ENCODE assay signal across 24 mouse cellular contexts in the genomic region with DNA sequence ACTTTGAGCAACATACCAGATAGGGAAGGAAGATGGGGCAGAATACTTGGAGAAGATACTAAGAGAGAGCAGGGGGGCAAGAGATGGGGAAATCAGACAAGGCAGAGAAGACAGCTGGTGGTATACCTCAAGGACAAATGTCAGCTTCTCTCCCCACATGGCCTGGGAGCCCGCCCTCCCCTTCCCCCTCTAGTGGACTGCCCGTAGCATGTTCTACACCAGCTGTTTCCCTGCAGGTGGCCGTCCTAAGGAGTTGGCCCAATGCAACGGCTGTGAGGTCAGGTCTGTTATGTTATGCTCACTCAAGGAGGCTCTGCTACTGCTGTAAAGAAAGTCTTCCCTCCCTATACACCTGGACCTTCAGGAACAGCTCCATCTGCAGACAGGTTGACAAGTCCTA. TPM values are rescaled to one million over a fixed set of nuclear protein-coding genes. Genes with fewer than 3 reads are reported as not detected.
A peak's percentile ranks its signal among the peaks of the same experiment; 100 is the strongest.
DNase-seq lines count a peak whose midpoint lies in the region; ATAC-seq and TF ChIP-seq lines count a peak whose summit lies in the region.
"Had no signal": no experiment of that assay in that cellular context is flagged by ENCODE, and none has a peak within 500 bp of the region (broad histone marks: within the 10 kb centered on the region; RNA-seq: fewer than 3 reads in every experiment).

No protein-coding gene starts in this region.

- DNase-seq in cerebellum, adult 11-12 months: peak; percentile 45
- DNase-seq in cerebellum, adult 9-11 months: no peak
- DNase-seq in hindbrain, postnatal 0 days (ENCODE audit: low spot score): peak; percentile 21
- no peak for DNase-seq in lung, embryonic 14.5 days
- DNase-seq in lung, postnatal 14 days: no peak
- DNase-seq: adrenal gland, postnatal 25 days; gastrocnemius, postnatal 25 days; heart, adult 18-20 months; heart, postnatal 36 days; kidney, adult 8-10 months; kidney, postnatal 25 days; layer of hippocampus, postnatal 36 days; lung, adult 18-20 months; thymus, postnatal 25 days had no signal

- no peaks in the 10 kb centered on the region for H3K4me1 ChIP-seq in hindbrain, postnatal 0 days (ENCODE audit: insufficient read depth, low read length)
- peaks cover 5% of the 10 kb centered on the region; the same call in 1 of the 2 replicates for H3K4me1 ChIP-seq in hindbrain, embryonic 13.5 days (replicated peaks)
- H3K4me1 ChIP-seq in lung, embryonic 14.5 days (ENCODE audit: insufficient read depth): no peaks in the 10 kb centered on the region
- no peaks in the 10 kb centered on the region for H3K4me1 ChIP-seq in intestine, embryonic 16.5 days (ENCODE audit: control insufficient read depth, insufficient read depth, low read length)
- H3K4me1 ChIP-seq: embryonic facial prominence, embryonic 12.5 days; forebrain, embryonic 12.5 days; midbrain, embryonic 15.5 days; stomach, embryonic 15.5 days had no signal

- 28% methylated on average over 3 of the region's 4 CpGs for WGBS in hindbrain, postnatal 0 days
- WGBS in hindbrain, embryonic 13.5 days: 48% methylated on average over 4 of the region's 4 CpGs
- 38% methylated on average over 4 of the region's 4 CpGs for WGBS in lung, embryonic 14.5 days
- WGBS in intestine, embryonic 16.5 days: 45% methylated on average over 2 of the region's 4 CpGs

- no peak overlapping the region for H3K9ac ChIP-seq in hindbrain, postnatal 0 days (replicated peaks; ENCODE audit: low read length)
- no peak overlapping the region for H3K9ac ChIP-seq in hindbrain, embryonic 13.5 days
- no peak overlapping the region for H3K9ac ChIP-seq in lung, embryonic 14.5 days
- no peak overlapping the region for H3K9ac ChIP-seq in intestine, embryonic 16.5 days (ENCODE audit: low read depth, low read length)
- H3K9ac ChIP-seq: embryonic facial prominence, embryonic 12.5 days; forebrain, embryonic 12.5 days; heart, embryonic 15.5 days; hindbrain, embryonic 14.5 days; limb, embryonic 13.5 days; midbrain, embryonic 15.5 days; stomach, embryonic 15.5 days had no signal

- H3K36me3 ChIP-seq in hindbrain, postnatal 0 days (ENCODE audit: insufficient read depth, low read length): peaks cover 7% of the 10 kb centered on the region
- peaks cover 60% of the 10 kb centered on the region for H3K36me3 ChIP-seq in hindbrain, embryonic 13.5 days
- peaks cover 20% of the 10 kb centered on the region; the same call in 1 of the 2 replicates for H3K36me3 ChIP-seq in lung, embryonic 14.5 days (ENCODE audit: insufficient read depth)
- H3K36me3 ChIP-seq in intestine, embryonic 16.5 days (ENCODE audit: control insufficient read depth, insufficient read depth, low read length): no peaks in the 10 kb centered on the region

- no peaks in the 10 kb centered on the region for H3K9me3 ChIP-seq in hindbrain, postnatal 0 days (ENCODE audit: low read length)
- no peaks in the 10 kb centered on the region for H3K9me3 ChIP-seq in hindbrain, embryonic 13.5 days
- H3K9me3 ChIP-seq in lung, embryonic 14.5 days (ENCODE audit: low read depth, low read length): no peaks in the 10 kb centered on the region
- no peaks in the 10 kb centered on the region for H3K9me3 ChIP-seq in intestine, embryonic 16.5 days (ENCODE audit: control insufficient read depth, low read length)
- H3K9me3 ChIP-seq: embryonic facial prominence, embryonic 12.5 days; forebrain, embryonic 12.5 days; heart, embryonic 15.5 days; limb, embryonic 13.5 days; midbrain, embryonic 15.5 days; stomach, embryonic 15.5 days had no signal

- no peak overlapping the region for H3K4me3 ChIP-seq in hindbrain, postnatal 0 days (ENCODE audit: low read length)
- no peak overlapping the region for H3K4me3 ChIP-seq in hindbrain, embryonic 13.5 days
- H3K4me3 ChIP-seq in lung, embryonic 14.5 days (ENCODE audit: low read depth, low read length): no peak overlapping the region
- H3K4me3 ChIP-seq in intestine, embryonic 16.5 days (ENCODE audit: low read length): no peak overlapping the region
- H3K4me3 ChIP-seq: embryonic facial prominence, embryonic 12.5 days; forebrain, embryonic 12.5 days; heart, embryonic 15.5 days; limb, embryonic 13.5 days; midbrain, embryonic 15.5 days; stomach, embryonic 15.5 days had no signal

- no peaks in the 10 kb centered on the region for H3K27me3 ChIP-seq in hindbrain, postnatal 0 days (ENCODE audit: insufficient read depth, low read length)
- H3K27me3 ChIP-seq in hindbrain, embryonic 13.5 days: no peaks in the 10 kb centered on the region
- no peaks in the 10 kb centered on the region for H3K27me3 ChIP-seq in lung, embryonic 14.5 days (ENCODE audit: insufficient read depth, low read length)
- H3K27me3 ChIP-seq in intestine, embryonic 16.5 days (replicated peaks; ENCODE audit: control insufficient read depth, insufficient read depth, low read length): no peaks in the 10 kb centered on the region
- H3K27me3 ChIP-seq: embryonic facial prominence, embryonic 12.5 days; forebrain, embryonic 12.5 days; heart, embryonic 15.5 days; limb, embryonic 13.5 days; midbrain, embryonic 15.5 days; stomach, embryonic 15.5 days had no signal

- no peak for ATAC-seq in hindbrain, postnatal 0 days
- ATAC-seq in hindbrain, embryonic 13.5 days (ENCODE audit: low FRiP score): no peak
- ATAC-seq in lung, embryonic 14.5 days (ENCODE audit: insufficient read depth): no peak
- ATAC-seq in intestine, embryonic 16.5 days: no peak
- ATAC-seq: CD4-positive, CD25-positive, alpha-beta regulatory T cell, adult 4 months; midbrain, embryonic 15.5 days had no signal

- H3K27ac ChIP-seq in hindbrain, postnatal 0 days: no peak overlapping the region
- H3K27ac ChIP-seq in hindbrain, embryonic 13.5 days: no peak overlapping the region
- H3K27ac ChIP-seq in lung, embryonic 14.5 days (ENCODE audit: low read depth): no peak overlapping the region
- no peak overlapping the region for H3K27ac ChIP-seq in intestine, embryonic 16.5 days (ENCODE audit: low read length)
- H3K27ac ChIP-seq: embryonic facial prominence, embryonic 12.5 days; forebrain, embryonic 12.5 days; heart, embryonic 15.5 days; hindbrain, embryonic 14.5 days; limb, embryonic 13.5 days; midbrain, embryonic 15.5 days; stomach, embryonic 15.5 days had no signal

- H3K4me2 ChIP-seq in hindbrain, postnatal 0 days (ENCODE audit: low read depth, low read length): no peak overlapping the region
- no peak overlapping the region for H3K4me2 ChIP-seq in hindbrain, embryonic 13.5 days
- H3K4me2 ChIP-seq in lung, embryonic 14.5 days: no peak overlapping the region
- no peak overlapping the region for H3K4me2 ChIP-seq in intestine, embryonic 16.5 days (ENCODE audit: low read depth, low read length)
- H3K4me2 ChIP-seq: embryonic facial prominence, embryonic 12.5 days; forebrain, embryonic 12.5 days; heart, embryonic 15.5 days; hindbrain, embryonic 14.5 days; limb, embryonic 13.5 days; midbrain, embryonic 15.5 days; stomach, embryonic 15.5 days had no signal

- TF ChIP-seq CTCF in hindbrain, postnatal 0 days (IDR thresholded peaks at IDR 0.05; ENCODE audit: low read depth): peak; percentile 26; the same call in 1 of the 2 replicates
- TF ChIP-seq CTCF in lung, embryonic 14.5 days (IDR thresholded peaks at IDR 0.05; ENCODE audit: low read depth): 0 out of 2 replicates have a peak, but pooled peaks have one; percentile 1

RNA-seq across cellular contexts. Expression of a gene that starts 16.6 kb away (rescaled TPM):
- 34.2 and 55.2 TPM in 2 replicates for total RNA-seq in hindbrain, postnatal 0 days (2014; rRNA removed)
- 47.8 and 48.3 TPM in 2 replicates for polyA plus RNA-seq in hindbrain, postnatal 0 days (2015; fragmentation: Nextera tagmentation; extraction: Ambion mirVana)
- 36.6 and 45.5 TPM in 2 replicates for polyA plus RNA-seq in hindbrain, embryonic 13.5 days (2015; fragmentation: Nextera tagmentation; extraction: Ambion mirVana)
- 33.0 and 35.9 TPM in 2 replicates for polyA plus RNA-seq in lung, embryonic 14.5 days (2014; fragmentation: Nextera tagmentation; extraction: Ambion mirVana)
- polyA plus RNA-seq in intestine, embryonic 16.5 days (2015; fragmentation: Nextera tagmentation; extraction: Ambion mirVana): 69.8 and 76.5 TPM in 2 replicates

RNA-seq across cellular contexts. Expression of a gene that starts 39.0 kb away (rescaled TPM):
- 209 and 214 TPM in 2 replicates for total RNA-seq in hindbrain, postnatal 0 days (2014; rRNA removed)
- 110 and 115 TPM in 2 replicates for polyA plus RNA-seq in hindbrain, postnatal 0 days (2015; fragmentation: Nextera tagmentation; extraction: Ambion mirVana)
- 105 and 111 TPM in 2 replicates for polyA plus RNA-seq in hindbrain, embryonic 13.5 days (2015; fragmentation: Nextera tagmentation; extraction: Ambion mirVana)
- polyA plus RNA-seq in lung, embryonic 14.5 days (2014; fragmentation: Nextera tagmentation; extraction: Ambion mirVana): 63.1 and 67.6 TPM in 2 replicates
- 89.4 and 103 TPM in 2 replicates for polyA plus RNA-seq in intestine, embryonic 16.5 days (2015; fragmentation: Nextera tagmentation; extraction: Ambion mirVana)

RNA-seq across cellular contexts. Expression of a gene that starts 48.0 kb away (rescaled TPM):
- 101 and 119 TPM in 2 replicates for total RNA-seq in hindbrain, postnatal 0 days (2014; rRNA removed)
- polyA plus RNA-seq in hindbrain, postnatal 0 days (2015; fragmentation: Nextera tagmentation; extraction: Ambion mirVana): 78.2 and 83.9 TPM in 2 replicates
- polyA plus RNA-seq in hindbrain, embryonic 13.5 days (2015; fragmentation: Nextera tagmentation; extraction: Ambion mirVana): 34.1 and 35.5 TPM in 2 replicates
- polyA plus RNA-seq in lung, embryonic 14.5 days (2014; fragmentation: Nextera tagmentation; extraction: Ambion mirVana): 95.5 and 100.0 TPM in 2 replicates
- polyA plus RNA-seq in intestine, embryonic 16.5 days (2015; fragmentation: Nextera tagmentation; extraction: Ambion mirVana): 58.2 and 59.2 TPM in 2 replicates

RNA-seq across cellular contexts. Expression of a gene that starts 48.1 kb away (rescaled TPM):
- 25.5 and 46.1 TPM in 2 replicates for total RNA-seq in hindbrain, postnatal 0 days (2014; rRNA removed)
- 75.9 and 81.6 TPM in 2 replicates for polyA plus RNA-seq in hindbrain, postnatal 0 days (2015; fragmentation: Nextera tagmentation; extraction: Ambion mirVana)
- 86.5 and 88.1 TPM in 2 replicates for polyA plus RNA-seq in hindbrain, embryonic 13.5 days (2015; fragmentation: Nextera tagmentation; extraction: Ambion mirVana)
- 71.2 and 74.3 TPM in 2 replicates for polyA plus RNA-seq in lung, embryonic 14.5 days (2014; fragmentation: Nextera tagmentation; extraction: Ambion mirVana)
- 50.9 and 57.1 TPM in 2 replicates for polyA plus RNA-seq in intestine, embryonic 16.5 days (2015; fragmentation: Nextera tagmentation; extraction: Ambion mirVana)

RNA-seq across cellular contexts. Expression of a gene that starts 55.8 kb away (rescaled TPM):
- total RNA-seq in hindbrain, postnatal 0 days (2014; rRNA removed): 62.6 and 79.4 TPM in 2 replicates
- polyA plus RNA-seq in hindbrain, postnatal 0 days (2015; fragmentation: Nextera tagmentation; extraction: Ambion mirVana): 16.1 and 18.5 TPM in 2 replicates
- polyA plus RNA-seq in hindbrain, embryonic 13.5 days (2015; fragmentation: Nextera tagmentation; extraction: Ambion mirVana): 18.4 and 19.3 TPM in 2 replicates
- polyA plus RNA-seq in lung, embryonic 14.5 days (2014; fragmentation: Nextera tagmentation; extraction: Ambion mirVana): 69.8 and 79.1 TPM in 2 replicates
- polyA plus RNA-seq in intestine, embryonic 16.5 days (2015; fragmentation: Nextera tagmentation; extraction: Ambion mirVana): 30.6 and 30.8 TPM in 2 replicates

Comparison
In these comparisons a context has a peak if more than half of its experiments do, and no peak if none do; other contexts are left out.
1. DNase-seq: peak in cerebellum, adult 11-12 months (single experiment) and hindbrain, postnatal 0 days (single experiment); none in cerebellum, adult 9-11 months (single experiment), lung, embryonic 14.5 days (single experiment) and lung, postnatal 14 days (single experiment).